Mouse (Mus musculus): ENCODE results near the gene Cyfip2. TPM values are rescaled to one million over a fixed set of nuclear protein-coding genes. Genes with fewer than 3 reads are reported as not detected.

The Cyfip2 gene
- polyA plus RNA-seq, 1 experiment from 2014 or later: 16.2 TPM

GRCm38 (mm10) chr11:46215354-46215753, 97.3 kb downstream of the Cyfip2 start:
- Histone ChIP-seq H3K4me3 (ENCODE audit: low read depth, low read length) (no peak overlapping the region), H3K4me1 (ENCODE audit: control insufficient read depth, insufficient read depth, low read length) (peaks cover 11% of the 10 kb centered on the region), H3K9me3 (ENCODE audit: control insufficient read depth, low read length) (no peaks in the 10 kb centered on the region), H3K36me3 (ENCODE audit: control insufficient read depth, insufficient read depth, low read length) (no peaks in the 10 kb centered on the region), H3K27me3 (ENCODE audit: control insufficient read depth, insufficient read depth, low read length) (no peaks in the 10 kb centered on the region), H3K9ac (ENCODE audit: low read length) (no peak overlapping the region), H3K4me2 (ENCODE audit: low read depth, severe bottlenecking) (no peak overlapping the region), H3K27ac (replicated peaks; ENCODE audit: low read depth, low read length) (peak overlapping the region; percentile 81)
- peak; percentile 74; the same call in 1 of the 2 replicates for ATAC-seq (ENCODE audit: insufficient number of reproducible peaks, low FRiP score, low TSS enrichment, low read depth)
- WGBS: 20% methylated on average over 3 of the region's 3 CpGs
- DNase-seq (ENCODE audit: low spot score): peak; percentile 83

GRCm38 (mm10) chr11:46214368-46215230, 98.1 kb downstream of the Cyfip2 start:
- peak; percentile 40 for DNase-seq (ENCODE audit: low spot score)
- Histone ChIP-seq H3K27me3 (ENCODE audit: control insufficient read depth, insufficient read depth, low read length) (no peaks in the 10 kb centered on the region), H3K4me3 (ENCODE audit: low read depth, low read length) (no peak overlapping the region), H3K9ac (ENCODE audit: low read length) (0 out of 2 replicates have a peak overlapping the region, but pooled peaks have one; percentile 18), H3K27ac (replicated peaks; ENCODE audit: low read depth, low read length) (peak overlapping the region; percentile 81), H3K4me1 (ENCODE audit: control insufficient read depth, insufficient read depth, low read length) (peaks cover 11% of the 10 kb centered on the region), H3K4me2 (ENCODE audit: low read depth, severe bottlenecking) (no peak overlapping the region), H3K9me3 (ENCODE audit: control insufficient read depth, low read length) (no peaks in the 10 kb centered on the region), H3K36me3 (ENCODE audit: control insufficient read depth, insufficient read depth, low read length) (no peaks in the 10 kb centered on the region)
- ATAC-seq (ENCODE audit: insufficient number of reproducible peaks, low FRiP score, low TSS enrichment, low read depth): peak; percentile 11; the same call in 1 of the 2 replicates
- WGBS: 28% methylated on average over 14 of the region's 14 CpGs

- peak overlapping the region; percentile 81 for H3K27ac ChIP-seq (replicated peaks; ENCODE audit: low read depth, low read length)
- no peaks in the 10 kb centered on the region for H3K9me3 ChIP-seq (ENCODE audit: control insufficient read depth, low read length)
- DNase-seq (ENCODE audit: low spot score) (peak; percentile 78), ATAC-seq (ENCODE audit: insufficient number of reproducible peaks, low FRiP score, low TSS enrichment, low read depth) (peak; percentile 74)
- peaks cover 11% of the 10 kb centered on the region for H3K4me1 ChIP-seq (ENCODE audit: control insufficient read depth, insufficient read depth, low read length)
- H3K4me2 ChIP-seq (ENCODE audit: low read depth, severe bottlenecking): no peak overlapping the region
- H3K36me3 ChIP-seq (ENCODE audit: control insufficient read depth, insufficient read depth, low read length): no peaks in the 10 kb centered on the region
- 0 out of 2 replicates have a peak overlapping the region, but pooled peaks have one; percentile 18 for H3K9ac ChIP-seq (ENCODE audit: low read length)
- WGBS: 31% methylated on average over 5 of the region's 5 CpGs
- H3K4me3 ChIP-seq (ENCODE audit: low read depth, low read length): no peak overlapping the region
- H3K27me3 ChIP-seq (ENCODE audit: control insufficient read depth, insufficient read depth, low read length): no peaks in the 10 kb centered on the region
These were observed 98.8 kb downstream of the Cyfip2 start for GRCm38 (mm10) chr11:46213844-46214243.

- no peak for DNase-seq (ENCODE audit: low spot score)
- peaks cover 11% of the 10 kb centered on the region for H3K4me1 ChIP-seq (ENCODE audit: control insufficient read depth, insufficient read depth, low read length)
- no peaks in the 10 kb centered on the region for H3K27me3 ChIP-seq (ENCODE audit: control insufficient read depth, insufficient read depth, low read length)
- no peak overlapping the region for H3K27ac ChIP-seq (replicated peaks; ENCODE audit: low read depth, low read length)
- no peak overlapping the region for H3K4me2 ChIP-seq (ENCODE audit: low read depth, severe bottlenecking)
- H3K36me3 ChIP-seq (ENCODE audit: control insufficient read depth, insufficient read depth, low read length): no peaks in the 10 kb centered on the region
- 37% methylated on average over 3 of the region's 3 CpGs for WGBS
- no peaks in the 10 kb centered on the region for H3K9me3 ChIP-seq (ENCODE audit: control insufficient read depth, low read length)
- H3K9ac ChIP-seq (ENCODE audit: low read length): no peak overlapping the region
- H3K4me3 ChIP-seq (ENCODE audit: low read depth, low read length): no peak overlapping the region
- no peak for ATAC-seq (ENCODE audit: insufficient number of reproducible peaks, low FRiP score, low TSS enrichment, low read depth)
These were observed 100.8 kb downstream of the Cyfip2 start for GRCm38 (mm10) chr11:46211858-46212257.

- H3K4me2 ChIP-seq (ENCODE audit: low read depth, severe bottlenecking): no peak overlapping the region
- no peaks in the 10 kb centered on the region for H3K27me3 ChIP-seq (ENCODE audit: control insufficient read depth, insufficient read depth, low read length)
- peaks cover 11% of the 10 kb centered on the region for H3K4me1 ChIP-seq (ENCODE audit: control insufficient read depth, insufficient read depth, low read length)
- DNase-seq (ENCODE audit: low spot score) (no peak), ATAC-seq (ENCODE audit: insufficient number of reproducible peaks, low FRiP score, low TSS enrichment, low read depth) (no peak)
- H3K4me3 ChIP-seq (ENCODE audit: low read depth, low read length): no peak overlapping the region
- no peaks in the 10 kb centered on the region for H3K36me3 ChIP-seq (ENCODE audit: control insufficient read depth, insufficient read depth, low read length)
- H3K27ac ChIP-seq (replicated peaks; ENCODE audit: low read depth, low read length): no peak overlapping the region
- WGBS: 63% methylated on average over 2 of the region's 2 CpGs
- H3K9me3 ChIP-seq (ENCODE audit: control insufficient read depth, low read length): no peaks in the 10 kb centered on the region
- no peak overlapping the region for H3K9ac ChIP-seq (ENCODE audit: low read length)
These were observed 102.8 kb downstream of the Cyfip2 start for GRCm38 (mm10) chr11:46209884-46210283.

- Histone ChIP-seq H3K27ac (replicated peaks; ENCODE audit: low read depth, low read length) (no peak overlapping the region), H3K27me3 (ENCODE audit: control insufficient read depth, insufficient read depth, low read length) (no peaks in the 10 kb centered on the region), H3K9ac (ENCODE audit: low read length) (no peak overlapping the region), H3K4me3 (ENCODE audit: low read depth, low read length) (no peak overlapping the region), H3K9me3 (ENCODE audit: control insufficient read depth, low read length) (no peaks in the 10 kb centered on the region), H3K36me3 (ENCODE audit: control insufficient read depth, insufficient read depth, low read length) (no peaks in the 10 kb centered on the region), H3K4me2 (ENCODE audit: low read depth, severe bottlenecking) (no peak overlapping the region), H3K4me1 (ENCODE audit: control insufficient read depth, insufficient read depth, low read length) (peaks cover 4% of the 10 kb centered on the region)
- no peak for ATAC-seq (ENCODE audit: insufficient number of reproducible peaks, low FRiP score, low TSS enrichment, low read depth)
- WGBS: 43% methylated on average over 17 of the region's 17 CpGs
- no peak for DNase-seq (ENCODE audit: low spot score)
These were observed 106.8 kb downstream of the Cyfip2 start for GRCm38 (mm10) chr11:46205639-46206409.

- H3K9me3 ChIP-seq (ENCODE audit: control insufficient read depth, low read length): no peaks in the 10 kb centered on the region
- ATAC-seq (ENCODE audit: insufficient number of reproducible peaks, low FRiP score, low TSS enrichment, low read depth): no peak
- H3K4me2 ChIP-seq (ENCODE audit: low read depth, severe bottlenecking): no peak overlapping the region
- WGBS: 88% methylated on average over 9 of the region's 9 CpGs
- no peaks in the 10 kb centered on the region for H3K27me3 ChIP-seq (ENCODE audit: control insufficient read depth, insufficient read depth, low read length)
- H3K4me3 ChIP-seq (ENCODE audit: low read depth, low read length): no peak overlapping the region
- H3K36me3 ChIP-seq (ENCODE audit: control insufficient read depth, insufficient read depth, low read length): no peaks in the 10 kb centered on the region
- no peak overlapping the region for H3K9ac ChIP-seq (ENCODE audit: low read length)
- DNase-seq (ENCODE audit: low spot score): no peak
- H3K27ac ChIP-seq (replicated peaks; ENCODE audit: low read depth, low read length): no peak overlapping the region
- H3K4me1 ChIP-seq (ENCODE audit: control insufficient read depth, insufficient read depth, low read length): peaks cover 4% of the 10 kb centered on the region
These were observed 107.8 kb downstream of the Cyfip2 start for GRCm38 (mm10) chr11:46204841-46205240.

GRCm38 (mm10) chr11:46202547-46202887, 110.1 kb downstream of the Cyfip2 start:
- Histone ChIP-seq H3K27me3 (ENCODE audit: control insufficient read depth, insufficient read depth, low read length) (no peaks in the 10 kb centered on the region), H3K36me3 (ENCODE audit: control insufficient read depth, insufficient read depth, low read length) (peaks cover 3% of the 10 kb centered on the region; the same call in 1 of the 2 replicates), H3K27ac (replicated peaks; ENCODE audit: low read depth, low read length) (no peak overlapping the region), H3K9me3 (ENCODE audit: control insufficient read depth, low read length) (no peaks in the 10 kb centered on the region), H3K4me3 (ENCODE audit: low read depth, low read length) (no peak overlapping the region), H3K4me2 (ENCODE audit: low read depth, severe bottlenecking) (no peak overlapping the region), H3K9ac (ENCODE audit: low read length) (no peak overlapping the region), H3K4me1 (ENCODE audit: control insufficient read depth, insufficient read depth, low read length) (peaks cover 4% of the 10 kb centered on the region)
- 63% methylated on average over 10 of the region's 10 CpGs for WGBS
- ATAC-seq (ENCODE audit: insufficient number of reproducible peaks, low FRiP score, low TSS enrichment, low read depth): no peak
- DNase-seq (ENCODE audit: low spot score): no peak

Data from limb, embryonic 11.5 days (tissue).